Mouse (Mus musculus): ENCODE measurements around the gene Smoc2. TPM values are rescaled to one million over a fixed set of nuclear protein-coding genes. Genes with fewer than 3 reads are reported as not detected.

Smoc2 gene
- polyA plus RNA-seq, 1 experiment from 2014 or later = 1.3 TPM

- peak; percentile 34 for DNase-seq (ENCODE audit: low spot score)
- Histone ChIP-seq H3K4me3 (ENCODE audit: low read depth, low read length) (no peak overlapping the region), H3K27me3 (replicated peaks; ENCODE audit: control insufficient read depth, insufficient read depth, low read length) (no peaks in the 10 kb centered on the region), H3K9me3 (replicated peaks; ENCODE audit: control insufficient read depth, low read length) (no peaks in the 10 kb centered on the region), H3K36me3 (ENCODE audit: control insufficient read depth, insufficient read depth, low read length) (no peaks in the 10 kb centered on the region), H3K4me1 (ENCODE audit: control insufficient read depth, insufficient read depth, low read length) (no peaks in the 10 kb centered on the region), H3K4me2 (ENCODE audit: low read length) (no peak overlapping the region), H3K27ac (ENCODE audit: low read depth, low read length) (no peak overlapping the region), H3K9ac (ENCODE audit: low read length) (no peak overlapping the region)
- ATAC-seq = no peak
- 70% methylated on average over 5 of the region's 5 CpGs for WGBS
Measured at GRCm38 (mm10) chr17:14397456-14397855, 118.2 kb downstream of the Smoc2 start.

GRCm38 (mm10) chr17:14398650-14399424, 119.5 kb downstream of the Smoc2 start:
- Histone ChIP-seq H3K4me3 (ENCODE audit: low read depth, low read length) (no peak overlapping the region), H3K27me3 (replicated peaks; ENCODE audit: control insufficient read depth, insufficient read depth, low read length) (no peaks in the 10 kb centered on the region), H3K27ac (ENCODE audit: low read depth, low read length) (no peak overlapping the region), H3K4me1 (ENCODE audit: control insufficient read depth, insufficient read depth, low read length) (no peaks in the 10 kb centered on the region), H3K4me2 (ENCODE audit: low read length) (no peak overlapping the region), H3K36me3 (ENCODE audit: control insufficient read depth, insufficient read depth, low read length) (no peaks in the 10 kb centered on the region), H3K9ac (ENCODE audit: low read length) (no peak overlapping the region), H3K9me3 (replicated peaks; ENCODE audit: control insufficient read depth, low read length) (no peaks in the 10 kb centered on the region)
- DNase-seq (ENCODE audit: low spot score) = no peak
- ATAC-seq = no peak
- WGBS = 91% methylated on average over 8 of the region's 8 CpGs

- ATAC-seq = no peak
- H3K9me3 ChIP-seq (replicated peaks; ENCODE audit: control insufficient read depth, low read length) = no peaks in the 10 kb centered on the region
- no peaks in the 10 kb centered on the region for H3K27me3 ChIP-seq (replicated peaks; ENCODE audit: control insufficient read depth, insufficient read depth, low read length)
- no peak overlapping the region for H3K27ac ChIP-seq (ENCODE audit: low read depth, low read length)
- no peaks in the 10 kb centered on the region for H3K36me3 ChIP-seq (ENCODE audit: control insufficient read depth, insufficient read depth, low read length)
- 80% methylated on average over 5 of the region's 5 CpGs for WGBS
- DNase-seq (ENCODE audit: low spot score) = no peak
- H3K4me1 ChIP-seq (ENCODE audit: control insufficient read depth, insufficient read depth, low read length) = no peaks in the 10 kb centered on the region
- H3K9ac ChIP-seq (ENCODE audit: low read length) = no peak overlapping the region
- no peak overlapping the region for H3K4me2 ChIP-seq (ENCODE audit: low read length)
- no peak overlapping the region for H3K4me3 ChIP-seq (ENCODE audit: low read depth, low read length)
Measured at GRCm38 (mm10) chr17:14400960-14401359, 121.7 kb downstream of the Smoc2 start.

DNA sequence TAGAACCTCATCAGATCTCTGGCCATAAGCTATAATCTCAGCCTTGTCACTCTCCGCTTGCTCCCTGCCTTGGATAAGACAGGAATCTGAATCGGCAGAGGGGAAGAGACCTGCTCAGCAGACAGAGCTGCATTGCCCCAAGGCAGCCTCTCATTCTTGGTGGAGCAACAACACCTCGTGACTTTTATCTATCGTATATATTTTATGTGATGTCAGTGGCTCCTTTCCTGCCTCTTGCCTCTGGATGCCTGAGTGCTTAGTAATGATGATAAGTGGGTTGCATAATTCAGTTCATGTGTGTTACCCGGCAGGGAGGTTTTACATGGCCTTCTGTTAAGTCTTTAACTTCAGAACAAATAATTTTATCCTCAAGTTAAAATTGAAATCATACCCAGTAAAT, 128.6 kb downstream of the Smoc2 start:
- Histone ChIP-seq H3K4me2 (ENCODE audit: low read length) (no peak overlapping the region), H3K27ac (ENCODE audit: low read depth, low read length) (no peak overlapping the region), H3K4me3 (ENCODE audit: low read depth, low read length) (no peak overlapping the region), H3K4me1 (ENCODE audit: control insufficient read depth, insufficient read depth, low read length) (no peaks in the 10 kb centered on the region), H3K27me3 (replicated peaks; ENCODE audit: control insufficient read depth, insufficient read depth, low read length) (no peaks in the 10 kb centered on the region), H3K9me3 (replicated peaks; ENCODE audit: control insufficient read depth, low read length) (no peaks in the 10 kb centered on the region), H3K9ac (ENCODE audit: low read length) (no peak overlapping the region), H3K36me3 (ENCODE audit: control insufficient read depth, insufficient read depth, low read length) (no peaks in the 10 kb centered on the region)
- no peak for ATAC-seq
- no peak for DNase-seq (ENCODE audit: low spot score)
- 83% methylated on average over 5 of the region's 5 CpGs for WGBS

DNA sequence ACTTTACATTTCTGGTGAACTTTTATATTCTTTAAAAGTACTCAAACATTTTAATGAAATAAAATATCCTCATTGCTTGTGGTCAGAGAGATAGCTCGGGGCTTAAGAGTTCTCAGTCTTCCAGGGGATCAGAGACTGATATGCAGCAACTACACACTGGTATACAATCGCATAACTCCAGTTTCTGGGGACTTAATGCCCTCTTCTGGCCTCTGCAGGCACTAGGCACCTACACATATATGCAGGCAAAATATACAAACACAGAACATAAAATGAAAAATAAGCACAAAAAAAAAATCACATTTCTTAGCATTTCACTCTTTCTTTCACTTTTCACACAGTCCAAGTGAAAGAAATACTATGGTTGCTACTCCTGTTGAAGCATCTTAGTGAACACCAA, 133.2 kb downstream of the Smoc2 start:
- no peak for ATAC-seq
- Histone ChIP-seq H3K4me2 (ENCODE audit: low read length) (no peak overlapping the region), H3K4me3 (ENCODE audit: low read depth, low read length) (no peak overlapping the region), H3K27ac (ENCODE audit: low read depth, low read length) (no peak overlapping the region), H3K4me1 (ENCODE audit: control insufficient read depth, insufficient read depth, low read length) (no peaks in the 10 kb centered on the region), H3K9me3 (replicated peaks; ENCODE audit: control insufficient read depth, low read length) (no peaks in the 10 kb centered on the region), H3K9ac (ENCODE audit: low read length) (no peak overlapping the region), H3K27me3 (replicated peaks; ENCODE audit: control insufficient read depth, insufficient read depth, low read length) (no peaks in the 10 kb centered on the region), H3K36me3 (ENCODE audit: control insufficient read depth, insufficient read depth, low read length) (no peaks in the 10 kb centered on the region)
- no peak for DNase-seq (ENCODE audit: low spot score)
- WGBS = 76% methylated on average over 2 of the region's 2 CpGs

DNA sequence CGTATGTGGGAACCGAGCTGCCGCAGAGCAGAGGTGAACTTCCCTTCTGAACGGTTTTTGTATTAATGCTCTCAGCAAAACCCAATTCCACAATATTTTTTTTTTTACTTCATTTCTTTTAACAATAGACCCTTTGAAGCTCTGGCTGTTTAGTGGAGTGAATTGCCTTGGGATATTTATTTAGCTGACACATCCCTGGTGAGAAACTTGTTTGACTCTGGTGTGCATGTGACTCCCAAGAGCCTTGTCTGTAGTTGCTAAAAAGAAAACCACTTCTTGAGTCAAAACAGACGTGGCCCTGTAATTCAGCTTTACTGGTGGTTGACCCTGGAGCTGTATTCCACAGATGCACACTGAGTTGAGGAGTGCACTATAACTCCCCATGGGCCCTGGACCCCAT, 135.2 kb downstream of the Smoc2 start:
- Histone ChIP-seq H3K4me1 (ENCODE audit: control insufficient read depth, insufficient read depth, low read length) (no peaks in the 10 kb centered on the region), H3K9me3 (replicated peaks; ENCODE audit: control insufficient read depth, low read length) (no peaks in the 10 kb centered on the region), H3K4me3 (ENCODE audit: low read depth, low read length) (no peak overlapping the region), H3K9ac (ENCODE audit: low read length) (no peak overlapping the region), H3K27ac (ENCODE audit: low read depth, low read length) (no peak overlapping the region), H3K27me3 (replicated peaks; ENCODE audit: control insufficient read depth, insufficient read depth, low read length) (no peaks in the 10 kb centered on the region), H3K36me3 (ENCODE audit: control insufficient read depth, insufficient read depth, low read length) (no peaks in the 10 kb centered on the region), H3K4me2 (ENCODE audit: low read length) (no peak overlapping the region)
- WGBS = 80% methylated on average over 5 of the region's 5 CpGs
- ATAC-seq = no peak
- no peak for DNase-seq (ENCODE audit: low spot score)

DNA sequence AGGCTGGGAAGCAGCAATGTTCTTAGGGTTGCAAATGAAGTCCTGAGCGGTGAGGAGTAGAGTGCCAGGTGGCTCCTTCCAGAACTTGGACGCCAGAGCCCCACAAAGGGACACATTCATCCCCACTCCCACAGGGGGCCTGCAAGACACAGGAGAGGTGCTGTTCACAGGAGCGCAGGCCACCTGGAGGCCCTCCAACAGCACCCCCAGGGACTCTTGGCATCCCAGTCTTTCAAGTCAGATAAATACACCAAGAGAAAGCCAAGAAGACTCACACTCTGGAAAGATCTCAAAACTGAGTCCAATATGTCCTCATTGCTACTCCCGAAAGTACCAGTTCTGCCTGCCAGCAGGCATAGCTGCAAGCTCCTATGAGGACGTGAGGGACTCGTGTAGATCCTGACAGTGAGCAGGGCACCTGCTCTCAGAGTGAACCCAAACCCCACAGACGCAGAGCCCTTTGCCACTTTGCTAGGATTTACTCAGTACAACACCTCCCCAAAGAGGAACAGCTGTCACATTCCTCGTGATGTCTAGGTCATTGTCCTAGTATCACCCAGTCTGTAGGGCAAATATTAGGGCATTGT, 141.2 kb downstream of the Smoc2 start:
- H3K9me3 ChIP-seq (replicated peaks; ENCODE audit: control insufficient read depth, low read length) = no peaks in the 10 kb centered on the region
- DNase-seq (ENCODE audit: low spot score) (peak; percentile 29), ATAC-seq (no peak)
- H3K9ac ChIP-seq (ENCODE audit: low read length) = no peak overlapping the region
- no peaks in the 10 kb centered on the region for H3K36me3 ChIP-seq (ENCODE audit: control insufficient read depth, insufficient read depth, low read length)
- H3K4me3 ChIP-seq (ENCODE audit: low read depth, low read length) = no peak overlapping the region
- WGBS = 38% methylated on average over 8 of the region's 8 CpGs
- H3K27me3 ChIP-seq (replicated peaks; ENCODE audit: control insufficient read depth, insufficient read depth, low read length) = no peaks in the 10 kb centered on the region
- H3K4me1 ChIP-seq (ENCODE audit: control insufficient read depth, insufficient read depth, low read length) = no peaks in the 10 kb centered on the region
- no peak overlapping the region for H3K4me2 ChIP-seq (ENCODE audit: low read length)
- no peak overlapping the region for H3K27ac ChIP-seq (ENCODE audit: low read depth, low read length)

DNA sequence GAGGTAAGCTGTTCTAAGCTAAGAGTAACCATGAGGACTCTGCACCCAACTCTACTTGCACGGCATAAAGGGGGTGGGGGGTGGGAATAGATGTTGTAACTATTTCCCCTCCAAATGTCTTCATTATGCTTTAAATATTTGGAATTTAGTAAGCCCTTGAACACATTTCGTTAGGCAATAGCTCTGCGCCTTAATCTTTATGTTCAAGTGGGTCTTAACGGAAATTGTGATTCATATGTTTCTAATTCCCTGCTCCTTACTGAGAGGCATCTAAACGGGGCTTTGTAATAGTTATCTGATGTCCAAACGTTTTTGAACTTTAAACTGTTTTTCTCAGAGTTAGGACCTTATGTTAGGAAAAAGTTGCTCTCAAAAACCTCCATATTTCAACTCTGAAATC, 147.2 kb downstream of the Smoc2 start:
- H3K4me1 ChIP-seq (ENCODE audit: control insufficient read depth, insufficient read depth, low read length) = no peaks in the 10 kb centered on the region
- no peak overlapping the region for H3K4me3 ChIP-seq (ENCODE audit: low read depth, low read length)
- 67% methylated on average over 6 of the region's 6 CpGs for WGBS
- H3K9me3 ChIP-seq (replicated peaks; ENCODE audit: control insufficient read depth, low read length) = no peaks in the 10 kb centered on the region
- H3K36me3 ChIP-seq (ENCODE audit: control insufficient read depth, insufficient read depth, low read length) = no peaks in the 10 kb centered on the region
- H3K27me3 ChIP-seq (replicated peaks; ENCODE audit: control insufficient read depth, insufficient read depth, low read length) = no peaks in the 10 kb centered on the region
- no peak overlapping the region for H3K9ac ChIP-seq (ENCODE audit: low read length)
- no peak overlapping the region for H3K4me2 ChIP-seq (ENCODE audit: low read length)
- DNase-seq (ENCODE audit: low spot score) (no peak), ATAC-seq (no peak)
- H3K27ac ChIP-seq (ENCODE audit: low read depth, low read length) = no peak overlapping the region

- WGBS = 74% methylated on average over 4 of the region's 4 CpGs
- no peaks in the 10 kb centered on the region for H3K9me3 ChIP-seq (replicated peaks; ENCODE audit: control insufficient read depth, low read length)
- ATAC-seq = no peak
- H3K27me3 ChIP-seq (replicated peaks; ENCODE audit: control insufficient read depth, insufficient read depth, low read length) = no peaks in the 10 kb centered on the region
- no peaks in the 10 kb centered on the region for H3K36me3 ChIP-seq (ENCODE audit: control insufficient read depth, insufficient read depth, low read length)
- H3K4me2 ChIP-seq (ENCODE audit: low read length) = no peak overlapping the region
- H3K4me1 ChIP-seq (ENCODE audit: control insufficient read depth, insufficient read depth, low read length) = no peaks in the 10 kb centered on the region
- no peak overlapping the region for H3K27ac ChIP-seq (ENCODE audit: low read depth, low read length)
- no peak overlapping the region for H3K9ac ChIP-seq (ENCODE audit: low read length)
- no peak overlapping the region for H3K4me3 ChIP-seq (ENCODE audit: low read depth, low read length)
- no peak for DNase-seq (ENCODE audit: low spot score)
Measured at GRCm38 (mm10) chr17:14434717-14435116, 155.4 kb downstream of the Smoc2 start.
